Mouse (Mus musculus): Measurements from ENCODE around the gene Cops7b. TPM values are rescaled to one million over a fixed set of nuclear protein-coding genes. Genes with fewer than 3 reads are reported as not detected.
"Not testable (repeated sequence)": the region's sequence is repeated elsewhere in the genome, so short reads cannot be mapped to it uniquely, and the experiment has no call there.

Gene Cops7b
- 16.3 and 36.3 TPM in 2 replicates for polyA plus RNA-seq (2012; ENCODE audit: insufficient read depth, low replicate concordance)

- peaks cover 44% of the 10 kb centered on the region for H3K4me1 ChIP-seq
- no peaks in the 10 kb centered on the region for H3K27me3 ChIP-seq (replicated peaks)
- peaks cover 8% of the 10 kb centered on the region for H3K36me3 ChIP-seq (replicated peaks; ENCODE audit: low read length)
- no peak for TF ChIP-seq GATA1 (IDR thresholded peaks at IDR 0.05; ENCODE audit: borderline replicate concordance, low read length)
- no peak for TF ChIP-seq FLI1 (IDR thresholded peaks at IDR 0.05; ENCODE audit: low read length)
- H3K4me3 ChIP-seq (replicated peaks): peak within 1 kb of the TSS; percentile 99
- H3K9me3 ChIP-seq: no peaks in the 10 kb centered on the region
Measured at GRCm38 (mm10) chr1:86582451-86583096, at the start of gene Cops7b, which contains the start of gene Pde6d. TSS of gene Cops7b (plus strand) at chr1:86582904. TSS of gene Pde6d (minus strand) at chr1:86582629.

DNA sequence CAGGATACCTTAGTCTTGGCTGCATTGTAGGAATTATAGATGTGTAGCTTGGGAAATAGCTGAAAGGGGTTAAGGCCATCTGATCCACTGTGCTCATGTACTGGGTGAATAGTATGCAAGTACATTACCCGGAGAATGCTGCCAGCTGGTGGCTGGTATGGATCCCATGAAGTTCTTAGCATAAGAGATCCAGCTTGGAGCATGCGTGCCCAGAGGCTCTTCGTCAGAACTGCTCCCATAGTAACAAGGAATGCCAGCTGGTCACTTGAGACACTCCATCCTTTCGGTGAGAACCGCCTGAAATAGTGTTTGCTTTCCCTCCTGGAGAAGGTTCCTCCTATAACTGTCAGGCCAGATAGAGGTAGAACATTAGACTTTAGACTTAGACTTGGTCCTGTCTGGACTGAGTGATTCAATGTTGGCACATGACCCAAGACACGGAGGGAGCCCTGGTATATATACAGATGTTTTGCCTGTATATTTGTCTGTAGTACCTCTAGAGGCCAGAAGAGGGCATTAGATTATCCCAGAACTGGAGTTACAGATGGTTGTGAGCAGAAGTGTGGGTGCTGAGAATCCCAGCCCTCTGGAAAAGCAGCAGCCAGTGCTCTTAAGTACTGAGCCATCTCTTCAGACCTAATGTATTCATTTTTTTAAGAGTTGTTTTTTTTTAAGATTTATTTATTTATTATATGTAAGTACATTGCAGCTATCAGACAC is 49.1 kb upstream of the Cops7b start:
- TF ChIP-seq FLI1 (IDR thresholded peaks at IDR 0.05; ENCODE audit: low read length) (no peak), GATA1 (IDR thresholded peaks at IDR 0.05; ENCODE audit: borderline replicate concordance, low read length) (no peak)
- Histone ChIP-seq H3K27me3 (replicated peaks) (no peaks in the 10 kb centered on the region), H3K4me3 (replicated peaks) (no peak overlapping the region), H3K9me3 (no peaks in the 10 kb centered on the region), H3K36me3 (replicated peaks; ENCODE audit: low read length) (peaks cover 30% of the 10 kb centered on the region), H3K4me1 (peaks cover 49% of the 10 kb centered on the region)

DNA sequence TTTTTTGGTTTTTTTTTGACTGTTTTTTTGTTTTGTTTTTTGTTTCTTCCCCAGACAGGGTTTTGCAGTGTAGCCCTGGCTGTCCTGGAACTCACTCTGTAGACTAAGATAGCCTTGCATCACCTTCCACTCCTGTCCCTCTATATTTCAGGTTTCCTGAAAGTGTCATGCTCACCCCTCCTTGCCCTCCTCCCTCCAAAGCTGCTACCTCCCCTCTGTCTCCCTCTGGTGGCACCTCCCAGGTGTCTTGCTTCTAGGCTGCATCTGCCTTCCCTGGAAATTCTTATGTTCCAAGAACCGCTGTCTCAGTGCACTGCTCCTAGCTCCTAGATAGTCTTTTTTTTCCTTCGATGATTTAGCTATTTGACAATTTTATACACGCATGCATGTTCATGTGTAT is 44.3 kb upstream of the Cops7b start:
- no peak overlapping the region for H3K4me3 ChIP-seq (replicated peaks)
- H3K27me3 ChIP-seq (replicated peaks): no peaks in the 10 kb centered on the region
- H3K9me3 ChIP-seq: no peaks in the 10 kb centered on the region
- peaks cover 30% of the 10 kb centered on the region for H3K36me3 ChIP-seq (replicated peaks; ENCODE audit: low read length)
- H3K4me1 ChIP-seq: peaks cover 9% of the 10 kb centered on the region
- no peak for TF ChIP-seq FLI1 (IDR thresholded peaks at IDR 0.05; ENCODE audit: low read length)
- no peak for TF ChIP-seq GATA1 (IDR thresholded peaks at IDR 0.05; ENCODE audit: borderline replicate concordance, low read length)

- H3K4me1 ChIP-seq; H3K4me3 ChIP-seq (replicated peaks); H3K27me3 ChIP-seq (replicated peaks); H3K9me3 ChIP-seq: not testable (repeated sequence)
- peaks cover 38% of the 10 kb centered on the region for H3K36me3 ChIP-seq (replicated peaks; ENCODE audit: low read length)
Measured at GRCm38 (mm10) chr1:86539583-86539982, 43.1 kb upstream of the Cops7b start.

DNA sequence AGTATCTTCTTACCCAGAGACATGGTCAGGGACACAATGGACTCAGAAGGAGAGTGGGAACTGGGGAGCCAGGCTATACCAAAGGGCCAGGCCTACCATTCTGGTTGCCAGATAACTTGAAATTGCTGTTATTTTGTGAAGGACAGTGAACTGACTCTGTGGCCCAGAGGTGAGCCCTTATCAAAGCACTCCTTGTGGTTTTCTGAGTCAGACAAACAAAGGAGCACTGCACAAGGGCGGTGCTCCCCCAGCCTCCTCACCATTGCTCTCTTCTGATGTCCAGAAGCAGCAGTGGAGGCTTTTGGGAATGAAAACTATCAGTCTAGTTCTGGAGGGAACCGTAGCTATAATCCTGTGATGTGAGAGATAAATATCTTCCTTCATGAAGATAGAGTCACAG is 40.1 kb upstream of the Cops7b start:
- TF ChIP-seq FLI1 (IDR thresholded peaks at IDR 0.05; ENCODE audit: low read length) (no peak), GATA1 (IDR thresholded peaks at IDR 0.05; ENCODE audit: borderline replicate concordance, low read length) (no peak)
- Histone ChIP-seq H3K4me3 (replicated peaks) (no peak overlapping the region), H3K27me3 (replicated peaks) (no peaks in the 10 kb centered on the region), H3K9me3 (no peaks in the 10 kb centered on the region), H3K4me1 (peaks cover 8% of the 10 kb centered on the region), H3K36me3 (replicated peaks; ENCODE audit: low read length) (peaks cover 67% of the 10 kb centered on the region)

DNA sequence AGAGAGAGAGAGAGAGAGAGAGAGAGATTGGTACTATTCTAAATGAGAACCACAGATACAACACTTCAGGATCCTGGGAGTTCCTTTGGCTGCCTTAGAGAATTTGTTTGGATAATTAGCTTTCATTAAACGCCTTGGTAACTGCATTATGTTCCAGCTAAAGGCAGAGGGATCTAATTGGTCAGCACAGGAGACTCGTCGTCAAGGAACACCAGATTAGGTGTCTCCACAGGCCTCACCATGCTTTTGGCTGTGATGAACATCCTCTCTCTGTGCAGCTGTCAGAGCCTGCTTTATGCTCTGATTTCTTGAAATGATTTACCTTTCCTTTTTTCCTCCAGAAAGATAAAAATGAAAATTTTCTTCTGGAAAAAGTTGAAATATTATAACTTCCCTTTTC is 35.9 kb upstream of the Cops7b start:
- Histone ChIP-seq H3K36me3 (replicated peaks; ENCODE audit: low read length) (peaks cover 83% of the 10 kb centered on the region), H3K4me3 (replicated peaks) (no peak overlapping the region), H3K27me3 (replicated peaks) (no peaks in the 10 kb centered on the region), H3K9me3 (no peaks in the 10 kb centered on the region), H3K4me1 (peaks cover 13% of the 10 kb centered on the region)
- TF ChIP-seq FLI1 (IDR thresholded peaks at IDR 0.05; ENCODE audit: low read length): no peak
- no peak for TF ChIP-seq GATA1 (IDR thresholded peaks at IDR 0.05; ENCODE audit: borderline replicate concordance, low read length)

DNA sequence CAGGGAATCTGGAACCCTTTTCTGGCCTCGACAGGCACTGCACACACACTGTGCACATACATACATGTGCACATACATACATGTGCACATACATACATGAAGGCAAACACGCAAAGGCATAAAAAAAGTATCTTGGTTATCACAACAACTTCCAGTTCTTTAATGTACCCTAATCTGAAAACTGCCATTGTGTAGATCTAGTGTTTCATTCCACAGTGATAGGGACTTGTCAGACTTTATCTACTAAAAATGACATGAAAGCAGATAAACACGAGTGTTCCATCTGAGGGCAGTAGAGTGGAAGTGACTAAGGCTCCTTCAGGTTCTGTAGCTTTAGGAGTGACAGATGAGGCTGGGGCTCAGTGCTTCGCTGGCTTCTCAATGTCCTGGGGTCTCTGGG is 31.4 kb upstream of the Cops7b start:
- Histone ChIP-seq H3K4me1 (peaks cover 24% of the 10 kb centered on the region), H3K36me3 (replicated peaks; ENCODE audit: low read length) (peaks cover 59% of the 10 kb centered on the region), H3K9me3 (no peaks in the 10 kb centered on the region), H3K27me3 (replicated peaks) (no peaks in the 10 kb centered on the region), H3K4me3 (replicated peaks) (no peak overlapping the region)
- TF ChIP-seq GATA1 (IDR thresholded peaks at IDR 0.05; ENCODE audit: borderline replicate concordance, low read length): no peak
- no peak for TF ChIP-seq FLI1 (IDR thresholded peaks at IDR 0.05; ENCODE audit: low read length)

DNA sequence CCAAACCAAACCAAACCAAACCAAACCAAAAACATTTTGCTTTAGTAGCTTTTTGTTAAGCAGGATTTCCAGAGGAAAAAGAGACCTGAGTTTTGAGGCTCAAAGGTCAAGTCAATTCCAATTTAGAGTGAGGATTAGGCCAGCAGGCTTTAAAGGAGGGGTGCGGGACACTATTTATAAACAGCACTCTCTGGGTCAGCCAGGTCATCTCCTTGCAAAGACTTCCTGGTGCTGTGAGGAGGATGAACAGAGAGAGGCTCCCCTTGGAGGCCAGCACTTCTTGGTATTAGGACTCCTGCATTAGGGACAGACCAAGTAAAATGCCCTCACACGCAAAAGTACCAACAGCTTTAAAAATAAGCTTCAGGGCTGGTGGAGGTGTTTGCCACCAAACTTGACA is 30.8 kb upstream of the Cops7b start:
- H3K36me3 ChIP-seq (replicated peaks; ENCODE audit: low read length): peaks cover 58% of the 10 kb centered on the region
- TF ChIP-seq GATA1 (IDR thresholded peaks at IDR 0.05; ENCODE audit: borderline replicate concordance, low read length): no peak
- no peak for TF ChIP-seq FLI1 (IDR thresholded peaks at IDR 0.05; ENCODE audit: low read length)

DNA sequence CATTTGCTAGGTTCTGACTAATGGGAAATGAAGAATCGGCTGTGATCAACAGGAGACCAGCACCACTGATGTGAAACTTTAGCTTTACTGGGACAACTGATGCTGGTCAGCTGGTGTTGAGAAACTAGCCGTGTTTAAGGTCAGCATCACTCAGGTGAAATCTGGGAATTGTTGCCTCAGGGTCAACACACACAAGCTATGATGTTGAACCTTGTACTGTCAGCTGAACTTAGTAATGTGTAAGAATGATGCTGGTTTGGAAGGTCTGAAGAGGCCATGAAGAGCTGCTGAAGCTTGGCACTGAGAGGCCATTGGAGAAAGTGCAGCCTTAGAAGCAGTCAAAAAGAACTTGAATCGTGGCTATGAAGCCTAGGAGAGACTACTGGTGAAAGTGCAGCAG is 27.0 kb upstream of the Cops7b start:
- TF ChIP-seq GATA1 (IDR thresholded peaks at IDR 0.05; ENCODE audit: borderline replicate concordance, low read length): no peak
- TF ChIP-seq FLI1 (IDR thresholded peaks at IDR 0.05; ENCODE audit: low read length): no peak
- Histone ChIP-seq H3K4me1 (peaks cover 51% of the 10 kb centered on the region), H3K9me3 (no peaks in the 10 kb centered on the region), H3K4me3 (replicated peaks) (no peak overlapping the region), H3K36me3 (replicated peaks; ENCODE audit: low read length) (peaks cover 61% of the 10 kb centered on the region), H3K27me3 (replicated peaks) (no peaks in the 10 kb centered on the region)

More for the DNA sequence above, 30.8 kb upstream of the Cops7b start:
- Histone ChIP-seq H3K27me3 (replicated peaks) (no peaks in the 10 kb centered on the region), H3K4me1 (peaks cover 24% of the 10 kb centered on the region), H3K4me3 (replicated peaks) (no peak overlapping the region), H3K9me3 (no peaks in the 10 kb centered on the region)

GRCm38 (mm10) chr1:86557872-86558271 is 24.8 kb upstream of the Cops7b start:
- Histone ChIP-seq H3K4me1 (peaks cover 40% of the 10 kb centered on the region), H3K27me3 (replicated peaks) (no peaks in the 10 kb centered on the region), H3K9me3 (no peaks in the 10 kb centered on the region), H3K36me3 (replicated peaks; ENCODE audit: low read length) (peaks cover 61% of the 10 kb centered on the region), H3K4me3 (replicated peaks) (no peak overlapping the region)
- TF ChIP-seq GATA1 (IDR thresholded peaks at IDR 0.05; ENCODE audit: borderline replicate concordance, low read length): no peak
- no peak for TF ChIP-seq FLI1 (IDR thresholded peaks at IDR 0.05; ENCODE audit: low read length)
